Mouse (Mus musculus) cerebellum, postnatal 14 days (tissue): ENCODE measurements around the gene Fbxo34.
A peak's percentile ranks its signal among the peaks of the same experiment; 100 is the strongest.
"Not testable (repeated sequence)": the region's sequence is repeated elsewhere in the genome, so short reads cannot be mapped to it uniquely, and the experiment has no call there.

Experiments
- DNase-seq, 2 experiments: peaks; one replicate each; pipeline ENCODE4 v3.0.0; 2021; ENCODE audit warnings: mixed read lengths in 2 of 2

Gene Fbxo34

GRCm38 (mm10) chr14:47567962-47568652, 117.9 kb downstream of the Fbxo34 start:
- peak; percentile 96 to 99 for DNase-seq

GRCm38 (mm10) chr14:47570549-47570948, 120.3 kb downstream of the Fbxo34 start, which contains the start of gene Atg14:
Atg14 (minus strand) TSS chr14:47570649.
- DNase-seq = not testable (repeated sequence)

- no peak for DNase-seq
Measured at GRCm38 (mm10) chr14:47572707-47573106, 122.5 kb downstream of the Fbxo34 start.

- peak in 1 of 2 experiments; percentile 3 for DNase-seq
Measured at GRCm38 (mm10) chr14:47574721-47575120, 124.5 kb downstream of the Fbxo34 start.

- DNase-seq = no peak
Measured at GRCm38 (mm10) chr14:47576687-47577086, 126.5 kb downstream of the Fbxo34 start.

- DNase-seq = peak; percentile 69 to 77
Measured at GRCm38 (mm10) chr14:47578086-47578485, 127.9 kb downstream of the Fbxo34 start.

GRCm38 (mm10) chr14:47581280-47581679, 131.1 kb downstream of the Fbxo34 start:
- peak in 1 of 2 experiments; percentile 14 for DNase-seq
